ENCODE assay signal across 1 mouse cellular context in genomic region chr2:69811349-69811748, GRCm38 (mm10). TPM values are rescaled to one million over a fixed set of nuclear protein-coding genes. Genes with fewer than 3 reads are reported as not detected.
"Had no signal": no experiment of that assay in that cellular context is flagged by ENCODE, and none has a peak within 500 bp of the region (broad histone marks: within the 10 kb centered on the region; RNA-seq: fewer than 3 reads in every experiment).

No protein-coding gene starts in this region.

RNA-seq across cellular contexts. Expression of gene Ccdc173, which starts 22.0 kb away (rescaled TPM):
- polyA plus RNA-seq: large intestine, adult 2 months had no signal
